Mouse (Mus musculus): ENCODE results near the gene Kcna5. TPM values are rescaled to one million over a fixed set of nuclear protein-coding genes. Genes with fewer than 3 reads are reported as not detected.

Kcna5 gene
- not detected for polyA plus RNA-seq (2017; shearing (Covaris generic))

DNA sequence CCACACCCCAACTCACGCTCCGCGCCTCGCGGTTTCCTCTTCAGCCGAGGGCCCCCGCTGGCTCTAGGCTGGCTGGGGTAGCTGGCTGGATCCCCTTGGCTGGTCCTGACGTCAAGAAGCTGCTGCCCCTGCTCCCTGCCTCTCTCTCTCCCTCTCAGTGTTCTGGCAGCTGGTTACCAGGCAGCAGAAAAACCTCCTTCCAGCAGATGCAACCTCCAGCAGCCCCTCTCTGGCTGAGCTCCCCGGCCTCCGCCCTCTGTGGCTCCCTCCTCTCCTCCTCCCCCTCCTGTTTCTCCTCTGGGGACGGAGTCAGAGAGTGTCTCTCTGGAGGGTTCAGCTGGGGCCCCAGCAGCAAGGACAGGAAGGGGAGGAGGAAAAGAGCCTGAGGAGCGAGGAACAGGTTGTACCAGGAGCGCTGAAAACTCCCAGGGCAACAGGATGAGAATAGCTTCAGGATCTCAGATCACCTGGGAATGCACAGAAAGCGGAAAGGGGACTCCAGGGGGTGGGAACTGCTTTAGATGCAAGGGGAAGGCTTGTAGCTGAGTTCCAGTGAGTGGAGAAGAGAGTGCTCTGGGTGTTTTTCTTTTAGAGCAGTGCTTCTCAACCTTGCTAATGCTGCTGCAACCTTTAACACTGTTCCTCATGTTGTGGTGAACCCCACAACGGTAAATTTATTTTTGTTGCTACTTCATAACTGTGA is at the start of gene Kcna5:
Gene Kcna5, minus strand, starts transcription at position 205 of the 703 bp plus-strand sequence.

Other genes with a start within 250 kb of the Kcna5 start
- 0.11 TPM for gene Kcna1, start 111.0 kb upstream of the Kcna5 start, polyA plus RNA-seq (2017; shearing (Covaris generic))
- not detected for gene Kcna6, start 205.3 kb upstream of the Kcna5 start, polyA plus RNA-seq (2017; shearing (Covaris generic))

Measured in CD4-positive, CD25-positive, alpha-beta regulatory T cell (primary cell).